Mouse (Mus musculus) embryo, embryonic 11.5 days (tissue): ENCODE measurements around the gene Capn8.

ENCODE experiments used
- DNase-seq: peaks from one replicate; pipeline ENCODE4 v3.0.0-alpha.2; 2012; ENCODE audit warnings: low read depth, low spot score

Capn8 gene

GRCm38 (mm10) chr1:182678151-182678550, 113.3 kb downstream of the Capn8 start:
- no peak for DNase-seq

- no peak for DNase-seq
Observed at GRCm38 (mm10) chr1:182679169-182679568, 114.4 kb downstream of the Capn8 start.

GRCm38 (mm10) chr1:182679582-182679981, 114.8 kb downstream of the Capn8 start:
- DNase-seq: no peak
